20 mouse cellular contexts compared by ENCODE assay signal in the genomic region with DNA sequence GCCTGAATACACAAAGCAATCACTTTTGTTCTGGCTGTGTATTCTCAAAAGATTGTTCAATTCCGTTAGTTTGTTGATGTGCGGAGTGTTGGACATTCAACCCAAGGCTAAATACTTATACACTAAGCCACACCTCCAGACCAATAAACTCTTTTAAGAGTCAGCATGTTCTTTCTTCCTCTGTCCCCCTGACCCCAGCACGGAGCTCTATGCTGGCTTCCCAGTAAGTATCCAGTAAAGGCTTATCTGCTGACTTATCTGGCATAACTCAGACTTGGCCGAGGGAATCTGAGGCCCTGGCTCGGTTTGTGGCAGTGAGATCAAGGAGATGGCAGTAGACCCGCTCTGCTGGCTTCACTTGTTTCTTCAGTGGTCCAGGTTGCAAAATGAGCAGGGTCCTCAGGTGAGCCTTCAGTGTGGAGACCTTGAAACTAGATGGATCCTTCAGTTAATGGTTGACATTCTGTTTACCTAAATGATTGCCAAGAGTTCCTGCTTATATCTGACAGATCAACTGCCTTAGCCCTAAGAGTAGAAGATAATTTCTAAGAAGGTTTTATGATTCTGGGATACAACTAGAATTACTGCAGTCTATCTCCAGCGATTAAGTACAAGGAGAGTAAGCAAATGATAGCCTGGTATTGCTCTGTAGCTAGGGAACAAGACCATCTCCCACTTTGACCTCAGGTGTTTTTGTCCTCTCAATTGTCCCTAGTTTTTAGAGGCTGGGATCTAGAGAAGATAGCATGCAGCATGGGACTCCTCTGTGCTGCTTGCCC. TPM values are rescaled to one million over a fixed set of nuclear protein-coding genes. Genes with fewer than 3 reads are reported as not detected.
A peak's percentile ranks its signal among the peaks of the same experiment; 100 is the strongest.
DNase-seq lines count a peak whose midpoint lies in the region; ATAC-seq and TF ChIP-seq lines count a peak whose summit lies in the region.
"Had no signal": no experiment of that assay in that cellular context is flagged by ENCODE, and none has a peak within 500 bp of the region (broad histone marks: within the 10 kb centered on the region; RNA-seq: fewer than 3 reads in every experiment).

Gene Gjb1 (plus strand): TSS at position 189 of the 779 bp plus-strand sequence.

- intact Hi-C loops in left cerebral cortex, postnatal 14 days (cut with DNase I) = no loop called here

- H3K4me1 ChIP-seq in liver, embryonic 12.5 days = no peaks in the 10 kb centered on the region
- no peaks in the 10 kb centered on the region for H3K4me1 ChIP-seq in stomach, postnatal 0 days (replicated peaks; ENCODE audit: control insufficient read depth, insufficient read depth)
- H3K4me1 ChIP-seq: embryonic facial prominence, embryonic 13.5 days; forebrain, embryonic 13.5 days had no signal

- no peak within 1 kb of the TSS for H3K4me2 ChIP-seq in liver, embryonic 12.5 days
- H3K4me2 ChIP-seq in stomach, postnatal 0 days (replicated peaks; ENCODE audit: low read depth) = no peak within 1 kb of the TSS
- H3K4me2 ChIP-seq: embryonic facial prominence, embryonic 13.5 days; forebrain, embryonic 13.5 days had no signal

- TF ChIP-seq EP300 in stomach, postnatal 0 days (optimal IDR thresholded peaks at IDR 0.05) = no peak

- no peaks in the 10 kb centered on the region for H3K36me3 ChIP-seq in liver, embryonic 12.5 days
- H3K36me3 ChIP-seq in stomach, postnatal 0 days (ENCODE audit: control insufficient read depth, insufficient read depth, low read length) = no peaks in the 10 kb centered on the region
- H3K36me3 ChIP-seq: embryonic facial prominence, embryonic 13.5 days had no signal

- H3K27me3 ChIP-seq in liver, embryonic 12.5 days (replicated peaks) = peaks cover 24% of the 10 kb centered on the region
- H3K27me3 ChIP-seq in stomach, postnatal 0 days (ENCODE audit: control insufficient read depth, insufficient read depth, low read length) = no peaks in the 10 kb centered on the region

- WGBS in liver, embryonic 12.5 days (ENCODE audit: insufficient replicate concordance) = 53% methylated on average over 7 of the region's 7 CpGs
- WGBS in stomach, postnatal 0 days = 69% methylated on average over 7 of the region's 7 CpGs

- H3K9me3 ChIP-seq in liver, embryonic 12.5 days (replicated peaks) = no peaks in the 10 kb centered on the region
- no peaks in the 10 kb centered on the region for H3K9me3 ChIP-seq in stomach, postnatal 0 days (ENCODE audit: control insufficient read depth, low read length)
- H3K9me3 ChIP-seq: embryonic facial prominence, embryonic 13.5 days; forebrain, embryonic 13.5 days had no signal

- peak within 1 kb of the TSS; percentile 29 for H3K4me3 ChIP-seq in liver, embryonic 12.5 days
- no peak within 1 kb of the TSS for H3K4me3 ChIP-seq in stomach, postnatal 0 days (ENCODE audit: low read depth, low read length)
- H3K4me3 ChIP-seq: embryonic facial prominence, embryonic 13.5 days; forebrain, embryonic 13.5 days; heart, adult 2 months had no signal

- no peak for TF ChIP-seq CTCF in stomach, postnatal 0 days (IDR thresholded peaks at IDR 0.05; ENCODE audit: low read depth)

- 0 out of 2 replicates have a peak within 1 kb of the TSS, but pooled peaks have one; percentile 14 for H3K27ac ChIP-seq in liver, embryonic 12.5 days
- H3K27ac ChIP-seq in stomach, postnatal 0 days (replicated peaks) = 0 out of 2 replicates have a peak within 1 kb of the TSS, but pooled peaks have one; percentile 35
- H3K27ac ChIP-seq: embryonic facial prominence, embryonic 13.5 days; forebrain, embryonic 13.5 days; heart, adult 2 months had no signal

- no peak for ATAC-seq in liver, embryonic 12.5 days
- no peak for ATAC-seq in stomach, postnatal 0 days (ENCODE audit: low FRiP score, low TSS enrichment)
- ATAC-seq: forebrain, embryonic 13.5 days; inflammation-experienced regulatory T-cells, adult 6 months; midbrain, embryonic 16.5 days had no signal

- no peak for DNase-seq in frontal cortex, adult 2 months (ENCODE audit: extremely low spot score in 1 of 2, low spot score in 1 of 2)
- no peak for DNase-seq in frontal cortex, postnatal 25 days (ENCODE audit: low spot score in 2 of 2)
- no peak for DNase-seq in left cerebral cortex, adult 8-10 months (ENCODE audit: low spot score in 2 of 2)
- no peak for DNase-seq in left cerebral cortex, postnatal 14 days (ENCODE audit: low spot score in 2 of 2)
- no peak for DNase-seq in stomach, postnatal 0 days (ENCODE audit: low spot score)
- no peak for DNase-seq in urinary bladder, postnatal 4 days (ENCODE audit: low spot score in 2 of 2)
- DNase-seq in urinary bladder, postnatal 10 days (ENCODE audit: low spot score) = no peak
- DNase-seq: adrenal gland, postnatal 25 days; B cell, adult 2 months; cerebellum, postnatal 25 days; heart, postnatal 14 days; lung, adult 2 months had no signal

- H3K9ac ChIP-seq in liver, embryonic 12.5 days = no peak within 1 kb of the TSS
- no peak within 1 kb of the TSS for H3K9ac ChIP-seq in stomach, postnatal 0 days (ENCODE audit: low read length)
- H3K9ac ChIP-seq: embryonic facial prominence, embryonic 13.5 days; forebrain, embryonic 13.5 days had no signal

RNA-seq across cellular contexts. Expression of gene Gjb1, which starts in this region (rescaled TPM):
- 15.3 and 17.3 TPM in 2 replicates for polyA plus RNA-seq in frontal cortex, adult 2 months (2012; rRNA removed)
- total RNA-seq in left cerebral cortex, adult 8-10 months (2022) = 10 to 100 TPM; 19.0 to 20.0 (median 19.3) TPM
- 1 to 10 TPM; 1.3 to 4.7 TPM for total RNA-seq in left cerebral cortex, postnatal 14 days (2021)
- 39.3 and 40.7 TPM in 2 replicates for polyA plus RNA-seq in liver, embryonic 12.5 days (2016; fragmentation: Nextera tagmentation; extraction: Ambion mirVana)
- 49.0 and 52.2 TPM in 2 replicates for polyA plus RNA-seq in stomach, postnatal 0 days (2015; fragmentation: Nextera tagmentation; extraction: Ambion mirVana)
- total RNA-seq: adrenal gland, postnatal 25 days; heart, adult 2 months; heart, postnatal 14 days; megakaryocyte progenitor cell, adult 5-6 weeks had no signal
- polyA plus RNA-seq: embryonic facial prominence, embryonic 13.5 days; inflammation-experienced regulatory T-cells, adult 6 months; neural tube, embryonic 11.5 days had no signal
